In the genomic region with DNA sequence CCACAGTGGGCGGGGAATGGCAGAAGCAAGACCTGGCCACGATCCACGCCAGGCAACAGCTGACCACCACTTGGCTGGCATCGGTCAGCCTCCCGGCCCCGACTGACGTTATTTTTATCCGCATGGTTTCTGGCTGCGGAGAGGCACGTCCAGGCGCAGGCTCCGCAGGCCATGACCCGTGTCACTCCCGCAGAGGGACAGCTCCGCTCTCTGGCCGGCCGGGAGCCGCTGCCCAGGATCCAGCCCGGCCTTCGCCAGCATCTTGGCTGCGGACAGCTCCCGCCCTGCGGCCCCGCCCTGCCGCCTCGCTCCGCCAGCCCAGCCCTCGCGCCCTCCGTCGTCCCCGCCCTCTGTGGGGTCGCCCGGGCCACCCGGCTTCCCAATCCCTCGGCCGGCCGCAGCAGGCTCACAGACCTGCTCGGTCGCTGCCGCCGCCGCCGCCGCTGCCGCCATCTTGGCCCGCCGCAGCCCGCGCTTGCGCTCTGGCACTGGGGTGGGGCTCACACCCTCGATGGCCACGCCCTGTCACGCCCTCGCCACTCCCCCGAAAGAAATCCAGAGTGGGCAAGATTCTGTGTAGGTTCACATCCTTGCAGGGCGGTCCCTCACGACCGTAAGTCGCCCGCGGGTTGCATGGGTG, we compare ENCODE assay signal across 7 mouse cellular contexts. TPM values are rescaled to one million over a fixed set of nuclear protein-coding genes. Genes with fewer than 3 reads are reported as not detected.
DNase-seq lines count a peak whose midpoint lies in the region; ATAC-seq and TF ChIP-seq lines count a peak whose summit lies in the region.

Sgcb (minus strand) TSS at position 530 of the 640 bp plus-strand sequence.

- 0 out of 2 replicates have a peak, but pooled peaks cover 1% of the 10 kb centered on the region for H3K36me3 ChIP-seq in intestine, postnatal 0 days (ENCODE audit: control insufficient read depth, insufficient read depth)
- H3K36me3 ChIP-seq in midbrain, embryonic 11.5 days (ENCODE audit: control insufficient read depth, insufficient read depth, low read length) = no peaks in the 10 kb centered on the region

- no peak within 1 kb of the TSS for H3K27ac ChIP-seq in intestine, postnatal 0 days (ENCODE audit: low read depth, low read length)
- H3K27ac ChIP-seq in midbrain, embryonic 11.5 days (ENCODE audit: low read depth, low read length) = no peak within 1 kb of the TSS

- H3K27me3 ChIP-seq in intestine, postnatal 0 days (replicated peaks; ENCODE audit: control insufficient read depth, insufficient read depth, low read length) = peaks cover 49% of the 10 kb centered on the region
- H3K27me3 ChIP-seq in midbrain, embryonic 11.5 days (ENCODE audit: control insufficient read depth, insufficient read depth, low read length) = peaks cover 46% of the 10 kb centered on the region

- no peaks in the 10 kb centered on the region for H3K9me3 ChIP-seq in intestine, postnatal 0 days (ENCODE audit: control insufficient read depth)
- no peaks in the 10 kb centered on the region for H3K9me3 ChIP-seq in midbrain, embryonic 11.5 days (ENCODE audit: control insufficient read depth, low read length)

- under 1% methylated on average over 61 of the region's 62 CpGs for WGBS in intestine, postnatal 0 days
- WGBS in midbrain, embryonic 11.5 days = under 1% methylated on average over 57 of the region's 62 CpGs

- peak within 1 kb of the TSS; percentile 72 for H3K4me3 ChIP-seq in intestine, postnatal 0 days (ENCODE audit: low read depth, low read length)
- H3K4me3 ChIP-seq in midbrain, embryonic 11.5 days (ENCODE audit: low read depth, low read length) = peak within 1 kb of the TSS; percentile 83

- no peaks in the 10 kb centered on the region for H3K4me1 ChIP-seq in intestine, postnatal 0 days (replicated peaks; ENCODE audit: control insufficient read depth, insufficient read depth, low read length)
- peaks cover 22% of the 10 kb centered on the region for H3K4me1 ChIP-seq in midbrain, embryonic 11.5 days (ENCODE audit: control insufficient read depth, insufficient read depth, low read length)

- peak within 1 kb of the TSS; percentile 77 for H3K4me2 ChIP-seq in intestine, postnatal 0 days (replicated peaks; ENCODE audit: low read depth)
- peak within 1 kb of the TSS; percentile 73 for H3K4me2 ChIP-seq in midbrain, embryonic 11.5 days

- H3K9ac ChIP-seq in intestine, postnatal 0 days (ENCODE audit: low read depth, low read length) = peak within 1 kb of the TSS; percentile 53
- H3K9ac ChIP-seq in midbrain, embryonic 11.5 days (ENCODE audit: low read length) = peak within 1 kb of the TSS; percentile 92

- peak; percentile 94 for DNase-seq in adrenal gland, adult 2 months
- peak; percentile 68 for DNase-seq in embryo, embryonic 11.5 days (ENCODE audit: low read depth, low spot score)
- DNase-seq in gonadal fat pad, adult 2 months (ENCODE audit: low read depth) = no peak
- peak; percentile 87 for DNase-seq in left cerebral cortex, postnatal 4 days
- peak; percentile 98 for DNase-seq in midbrain, embryonic 11.5 days (ENCODE audit: low spot score, missing footprints)
- DNase-seq in skeletal muscle tissue, adult 2 months (ENCODE audit: low read depth, low spot score) = peak; percentile 84

- intact Hi-C loops in left cerebral cortex, postnatal 4 days (cut with DNase I) = no loop called here

- TF ChIP-seq CTCF in intestine, postnatal 0 days (IDR thresholded peaks at IDR 0.05; ENCODE audit: low read depth) = peak; percentile 22; the same call in 1 of the 2 replicates

- ATAC-seq in intestine, postnatal 0 days = peak; percentile 71
- peak; percentile 91 for ATAC-seq in midbrain, embryonic 11.5 days (ENCODE audit: low FRiP score)

RNA-seq across cellular contexts. Expression of gene Sgcb, which starts in this region (rescaled TPM):
- total RNA-seq in adrenal gland, adult 2 months (2021) = 10 to 100 TPM; 21.0 to 22.3 TPM
- 4.4 and 4.9 TPM in 2 replicates for polyA plus RNA-seq in adrenal gland, adult 2 months (2012; rRNA removed)
- 7.9 and 12.4 TPM in 2 replicates for polyA plus RNA-seq in gonadal fat pad, adult 2 months (2012; rRNA removed)
- 8.2 and 8.5 TPM in 2 replicates for polyA plus RNA-seq in intestine, postnatal 0 days (2015; fragmentation: Nextera tagmentation; extraction: Ambion mirVana)
- 10 to 100 TPM; 44.5 to 44.6 TPM for total RNA-seq in left cerebral cortex, postnatal 4 days (2021)
- 20.4 and 23.3 TPM in 2 replicates for polyA plus RNA-seq in midbrain, embryonic 11.5 days (2014; fragmentation: Nextera tagmentation; extraction: Ambion mirVana)
